Mouse (Mus musculus) left cerebral cortex, adult 11 months (tissue): ENCODE measurements around the gene Tmem132a.

Experiments
- DNase-seq: peaks from one replicate; pipeline ENCODE4 v3.0.0; 2022; ENCODE audit warnings: low spot score

Tmem132a gene

DNA sequence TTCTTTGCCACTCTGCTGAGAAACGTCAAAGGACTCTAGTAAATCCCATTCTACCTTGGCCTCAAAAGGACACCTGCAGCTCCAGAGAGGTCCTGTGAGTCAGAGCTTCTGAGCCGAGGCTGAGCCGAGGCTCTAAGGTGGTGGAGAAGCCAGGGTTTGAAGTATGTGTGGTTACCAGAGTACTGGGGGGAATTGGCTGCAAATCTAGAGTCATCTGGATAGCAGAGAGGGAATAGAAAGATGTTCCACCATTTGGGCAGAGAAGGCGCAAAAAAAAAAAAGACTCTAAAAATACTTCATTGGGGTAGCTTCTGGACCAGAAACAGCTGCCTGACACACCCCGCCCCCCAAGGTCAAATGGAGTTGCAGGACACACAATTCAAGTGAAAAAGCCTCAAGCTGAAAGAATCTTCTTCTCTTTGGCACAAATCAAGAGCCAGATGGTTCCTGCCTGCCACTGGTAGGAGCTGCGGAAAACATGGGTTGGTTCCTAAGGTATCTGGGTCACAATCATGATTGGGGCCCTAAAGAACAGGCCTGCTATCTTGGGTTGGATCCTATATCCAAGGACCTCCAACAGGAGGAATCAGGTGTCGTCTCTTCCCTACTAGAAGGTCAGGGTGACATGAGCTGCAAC lies 8.6 kb upstream of the Tmem132a start:
- DNase-seq, result no peak

DNA sequence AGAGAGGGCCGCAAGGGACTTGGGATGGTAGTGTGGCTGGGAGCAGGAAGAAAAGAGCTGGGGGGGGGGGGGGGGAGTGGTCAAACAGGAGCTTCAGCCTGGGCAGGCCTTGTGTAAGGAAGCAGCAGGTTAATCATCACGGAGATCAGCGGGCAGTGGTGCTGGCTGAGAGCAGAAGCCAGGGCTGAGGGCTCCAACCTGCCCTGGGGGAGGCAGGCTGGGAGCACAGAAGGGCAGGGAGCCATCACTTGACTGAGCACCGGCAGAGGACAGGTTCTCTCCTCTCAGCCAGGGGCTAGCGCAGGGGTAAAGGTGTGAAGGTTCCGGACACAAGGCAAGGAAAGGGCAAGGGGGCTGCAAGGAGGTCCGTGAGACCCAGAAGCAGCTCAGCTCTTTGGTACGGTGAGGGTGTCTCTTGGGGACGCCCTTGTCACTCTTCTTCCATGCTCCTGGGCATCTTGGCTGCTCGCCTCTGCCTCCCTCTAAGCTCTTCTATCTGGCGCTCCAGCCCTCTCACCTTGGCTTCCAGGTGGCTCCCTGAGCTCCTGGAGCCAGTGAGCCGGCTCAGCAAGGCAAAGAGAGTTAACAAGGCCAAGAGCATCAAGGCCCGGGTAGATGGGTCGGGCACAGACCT lies 1.7 kb upstream of the Tmem132a start:
- no peak for DNase-seq

DNA sequence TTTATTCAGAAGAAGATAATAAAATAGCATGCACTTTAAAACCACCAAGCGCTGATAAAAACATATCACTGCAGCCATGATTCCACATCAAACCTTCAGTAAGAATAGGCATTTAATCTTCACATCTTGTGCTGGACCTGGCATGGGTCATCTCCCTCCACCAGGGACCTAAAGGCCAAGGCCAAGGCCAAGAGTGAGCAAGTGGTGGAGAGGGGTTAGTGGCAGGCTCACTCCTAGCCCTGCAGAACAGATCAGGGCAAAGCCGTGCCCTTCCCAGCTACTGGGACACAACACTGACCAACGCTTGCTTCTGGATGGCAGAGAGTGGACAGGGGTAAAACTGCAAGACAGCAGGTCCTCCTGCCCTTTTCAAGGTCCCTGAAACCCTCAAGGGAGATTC lies 936 bp upstream of the Tmem132a start:
- no peak for DNase-seq

DNA sequence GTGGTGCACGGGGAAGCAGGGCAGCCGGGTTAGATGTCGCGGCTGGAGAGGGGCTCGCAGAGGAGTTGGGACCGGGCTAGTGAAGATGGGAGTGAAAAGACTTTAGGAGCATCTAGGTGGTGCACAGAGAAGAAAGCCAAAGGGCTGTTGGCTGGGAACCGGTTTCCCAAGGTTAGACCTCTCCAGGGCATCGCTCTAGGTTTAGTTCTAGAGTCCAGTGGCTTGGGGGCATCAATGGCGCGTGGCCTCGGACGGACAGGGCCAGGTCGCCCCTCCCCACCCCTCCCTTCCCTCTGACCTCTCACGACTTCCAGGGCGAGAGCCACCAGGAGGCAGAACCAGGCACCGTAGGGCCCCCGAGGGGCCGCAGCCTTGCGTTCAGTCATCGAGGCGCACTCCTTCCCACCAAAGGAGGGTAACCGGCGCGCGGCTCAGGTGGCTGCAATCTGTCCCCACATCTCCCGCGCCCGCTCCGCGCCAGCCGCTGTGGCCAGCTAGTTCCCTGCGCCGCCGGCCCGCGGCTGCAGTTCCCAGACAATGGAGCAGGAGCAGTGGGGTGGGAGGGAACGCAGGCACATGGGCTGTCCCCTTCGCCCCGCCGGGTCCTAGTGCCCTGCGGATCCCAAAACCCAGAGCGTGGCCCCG lies 377 bp downstream of the Tmem132a start:
- DNase-seq, result peak; percentile 77

DNA sequence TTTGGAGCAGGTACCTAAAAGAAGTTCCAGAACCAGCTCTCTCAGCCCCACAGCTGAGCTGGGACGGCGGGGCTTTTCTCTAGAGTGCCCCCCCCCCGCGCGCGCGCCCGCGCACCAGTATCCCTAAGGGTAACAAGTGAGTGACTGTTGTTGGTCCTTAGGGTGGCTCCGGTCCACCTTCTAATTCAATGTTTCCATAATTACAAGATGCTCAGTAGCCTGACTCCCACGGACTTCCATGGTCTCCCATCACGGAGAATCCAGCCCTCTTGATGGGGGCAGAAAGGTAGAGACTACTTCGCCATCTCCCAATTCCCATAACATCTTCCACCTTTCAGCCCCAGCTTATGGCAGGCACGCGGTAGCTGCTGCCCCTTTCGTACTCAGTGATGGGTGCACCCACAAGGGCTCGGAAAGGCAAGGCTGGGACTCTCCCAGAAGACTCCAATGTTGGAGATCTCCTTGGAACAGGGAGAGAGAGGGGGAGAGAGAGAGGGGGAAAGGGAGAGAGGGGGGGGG lies 1.1 kb downstream of the Tmem132a start:
- DNase-seq, result no peak

DNA sequence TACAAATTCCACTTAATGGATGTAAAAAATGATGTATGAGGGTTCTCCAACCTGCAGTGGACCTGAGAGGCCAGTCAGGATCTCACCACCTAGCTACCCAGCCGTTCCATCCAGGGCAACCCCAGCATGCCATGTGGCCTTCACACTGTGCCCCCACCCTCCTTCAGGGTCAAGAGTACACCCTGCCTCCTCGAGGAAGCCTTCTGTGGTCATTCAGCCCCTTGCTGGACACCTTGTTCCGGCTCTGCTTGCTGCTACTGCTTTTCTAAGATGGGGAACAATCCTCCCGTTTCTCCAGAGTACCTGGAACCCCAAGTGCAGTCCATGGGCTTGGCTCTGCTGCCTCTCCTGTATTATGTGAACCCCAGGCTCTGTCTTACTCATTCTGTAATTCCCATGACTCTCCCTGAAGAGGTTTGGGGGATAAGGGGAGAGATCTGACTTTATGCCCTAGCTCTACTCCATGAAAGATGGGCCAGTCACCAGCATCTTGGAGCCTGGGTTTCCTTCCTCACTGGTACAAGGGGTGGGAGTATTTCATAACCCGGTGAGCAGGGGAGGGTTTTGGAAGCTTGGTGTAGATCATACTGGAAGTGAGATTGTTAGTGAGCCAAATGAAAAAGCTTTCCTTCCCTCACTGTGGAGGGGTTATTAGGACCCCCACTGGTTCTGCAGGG lies 1.7 kb downstream of the Tmem132a start:
- no peak for DNase-seq

DNA sequence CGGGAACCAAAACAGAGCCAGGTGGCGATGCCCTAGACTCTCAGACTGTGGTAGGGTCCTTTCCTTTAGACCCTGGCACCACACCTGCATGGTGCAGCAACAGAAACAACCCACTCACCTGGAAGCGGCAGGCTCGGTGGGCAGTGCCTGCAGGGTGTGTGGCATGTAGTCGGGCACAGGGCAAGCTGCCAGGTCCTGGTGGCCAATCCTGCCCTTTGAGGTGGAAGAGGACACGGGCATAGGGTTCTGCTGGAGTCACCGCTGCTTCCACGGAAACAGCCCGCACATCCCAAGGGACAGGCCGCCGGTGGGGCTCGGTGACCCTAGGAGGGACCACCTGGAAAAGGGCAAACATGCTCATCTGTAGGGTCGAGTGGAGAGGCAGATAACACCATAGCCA lies 3.4 kb downstream of the Tmem132a start:
- no peak for DNase-seq

DNA sequence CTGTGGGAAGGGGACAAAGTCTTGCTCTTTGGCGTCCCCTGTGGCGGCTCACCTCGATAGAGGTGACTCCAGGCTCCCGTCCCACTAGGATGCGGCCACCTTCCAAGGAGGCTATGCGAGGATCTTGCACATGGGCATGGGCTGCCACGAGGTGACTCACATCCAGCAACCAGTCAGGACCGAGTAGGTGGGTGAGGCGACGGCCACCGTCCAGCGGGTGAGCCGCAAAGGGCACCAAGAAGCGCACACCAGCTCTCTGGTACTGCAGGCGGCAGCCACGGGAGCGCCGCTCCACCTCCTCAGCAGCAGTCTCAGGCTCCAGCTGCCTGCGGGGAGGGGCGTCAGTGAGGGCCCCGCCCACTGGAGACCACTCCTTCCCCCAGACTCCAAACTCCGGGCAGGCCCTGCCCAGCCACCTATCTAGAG lies 9.7 kb downstream of the Tmem132a start:
- DNase-seq, result no peak

DNA sequence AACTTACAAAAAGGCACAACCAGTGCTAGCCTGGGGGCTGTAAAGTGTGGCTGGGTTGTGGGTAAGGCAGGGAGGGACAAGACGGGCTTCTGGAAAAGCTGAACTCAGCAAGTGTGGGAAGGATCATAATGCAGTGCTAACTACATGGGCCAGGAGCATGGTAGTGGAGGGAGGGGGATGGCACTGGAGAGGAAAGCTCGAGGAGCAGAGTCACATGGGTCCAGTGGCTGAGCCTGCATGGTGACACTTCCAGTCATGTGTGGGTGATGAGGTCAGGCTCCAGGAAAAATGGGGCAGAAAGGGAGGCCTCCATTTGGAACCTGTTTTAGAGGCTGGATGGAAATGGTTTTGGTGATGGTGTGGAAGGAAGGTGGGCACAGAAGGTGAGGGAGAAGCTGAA lies 13.2 kb downstream of the Tmem132a start:
- no peak for DNase-seq

DNA sequence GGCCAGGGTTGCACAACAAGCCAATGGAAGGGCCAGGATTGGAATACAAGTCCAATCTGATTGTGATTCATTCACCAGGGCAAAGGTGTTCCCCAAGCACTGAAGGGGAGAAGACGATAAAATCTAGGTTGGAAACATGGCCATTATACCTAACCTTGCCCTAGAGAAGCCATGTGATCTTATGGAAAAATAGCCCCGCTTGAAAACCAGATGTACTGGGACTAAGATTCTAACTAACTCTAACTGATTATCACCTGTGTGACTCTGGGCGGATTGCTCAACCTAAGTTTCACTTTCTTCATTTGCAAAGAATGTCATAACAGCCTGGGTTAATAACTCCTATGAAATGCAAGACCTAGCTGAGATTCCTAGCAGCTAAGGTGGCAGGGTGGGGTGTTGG lies 14.3 kb downstream of the Tmem132a start:
- no peak for DNase-seq

DNA sequence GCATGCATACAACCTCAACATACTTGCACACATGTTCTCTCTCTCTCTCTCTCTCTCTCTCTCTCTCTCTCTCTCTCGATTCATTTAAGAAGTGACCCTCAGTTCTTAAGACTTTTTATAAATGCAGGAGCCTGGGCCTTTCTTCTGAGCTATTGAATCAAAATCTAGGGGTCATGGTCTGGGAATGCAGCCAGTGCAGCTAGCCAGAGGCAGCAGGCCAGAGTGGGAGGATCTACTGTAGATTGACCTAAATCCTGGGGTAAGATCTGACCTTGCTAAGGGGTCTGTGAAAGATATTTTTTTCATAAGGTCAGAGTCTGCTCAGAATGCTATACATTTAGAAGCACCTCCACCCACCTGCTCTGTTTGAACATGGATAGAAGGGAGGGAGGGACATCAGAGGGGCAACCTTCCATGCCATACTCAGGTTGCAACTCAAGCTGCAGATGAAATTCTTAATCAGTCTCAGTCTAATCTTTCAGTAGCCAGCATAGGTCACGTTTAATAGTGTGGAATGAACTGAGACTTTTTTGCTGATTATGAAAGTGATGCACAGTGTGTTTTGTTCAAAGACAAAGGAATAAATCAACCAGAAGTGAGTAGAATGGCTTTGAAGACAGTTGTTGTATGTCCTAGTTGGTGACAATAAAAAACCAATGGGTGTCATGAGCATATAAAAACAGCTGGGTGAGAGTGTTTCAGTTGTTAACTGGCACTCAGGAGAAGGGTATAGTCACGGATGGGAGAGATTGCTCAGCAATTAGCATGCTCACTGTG lies 22.2 kb downstream of the Tmem132a start:
- no peak for DNase-seq

DNA sequence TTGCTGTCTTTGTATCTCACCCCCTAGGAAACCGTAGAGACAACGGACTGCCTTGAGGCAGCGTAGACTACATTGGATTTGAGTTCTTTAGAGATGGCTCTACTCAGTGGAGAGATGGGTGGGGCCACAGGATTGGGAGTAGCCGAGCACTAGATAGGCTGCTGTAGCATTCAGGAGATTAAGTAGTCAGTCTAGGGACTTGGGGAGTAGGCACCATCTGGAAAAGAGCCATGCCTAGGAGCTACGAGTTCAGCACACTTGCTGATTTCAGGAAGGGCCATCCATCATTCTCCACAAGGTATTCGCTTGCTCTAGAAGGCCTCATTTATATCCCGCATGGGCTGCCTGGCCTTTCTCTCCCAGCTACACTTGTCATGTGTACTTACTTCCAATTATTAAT lies 23.6 kb downstream of the Tmem132a start:
- DNase-seq, result no peak

DNA sequence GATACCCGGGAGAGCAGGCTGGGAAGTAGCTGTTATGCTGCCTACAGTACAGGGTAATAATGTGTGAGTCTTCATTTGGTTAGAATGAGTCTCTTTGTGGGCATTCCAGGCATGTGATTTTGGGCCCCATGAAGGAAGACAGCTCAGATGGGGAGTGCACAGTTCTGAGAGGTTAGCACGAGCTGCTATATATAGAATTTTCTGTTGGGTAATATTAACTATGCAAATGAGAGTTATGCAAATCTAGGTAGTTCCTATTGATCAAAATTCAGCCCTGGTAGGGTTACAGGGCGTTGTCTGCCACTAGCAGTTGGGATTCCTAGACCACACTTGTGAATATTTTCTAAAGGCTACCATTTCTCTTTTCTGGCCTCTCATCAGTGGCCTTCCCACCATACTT lies 24.3 kb downstream of the Tmem132a start:
- DNase-seq, result no peak

DNA sequence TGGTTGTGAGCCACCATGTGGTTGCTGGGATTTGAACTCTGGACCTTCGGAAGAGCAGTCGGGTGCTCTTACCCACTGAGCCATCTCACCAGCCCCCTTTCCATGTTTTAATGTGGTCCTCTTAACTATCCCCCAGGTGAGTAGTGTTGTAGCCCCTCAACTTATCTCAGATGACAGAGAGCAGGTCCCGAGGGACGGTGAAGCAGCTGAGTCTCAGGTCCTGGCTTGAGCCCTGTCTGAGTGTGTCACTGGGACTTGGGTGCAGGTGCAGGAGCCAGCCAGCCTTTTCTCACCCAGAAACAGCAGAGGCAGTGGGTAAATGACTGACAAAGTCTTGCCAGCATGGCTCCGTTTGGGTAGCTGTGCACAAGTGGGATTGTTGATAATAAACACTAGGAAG lies 25.5 kb downstream of the Tmem132a start:
- DNase-seq, result no peak

DNA sequence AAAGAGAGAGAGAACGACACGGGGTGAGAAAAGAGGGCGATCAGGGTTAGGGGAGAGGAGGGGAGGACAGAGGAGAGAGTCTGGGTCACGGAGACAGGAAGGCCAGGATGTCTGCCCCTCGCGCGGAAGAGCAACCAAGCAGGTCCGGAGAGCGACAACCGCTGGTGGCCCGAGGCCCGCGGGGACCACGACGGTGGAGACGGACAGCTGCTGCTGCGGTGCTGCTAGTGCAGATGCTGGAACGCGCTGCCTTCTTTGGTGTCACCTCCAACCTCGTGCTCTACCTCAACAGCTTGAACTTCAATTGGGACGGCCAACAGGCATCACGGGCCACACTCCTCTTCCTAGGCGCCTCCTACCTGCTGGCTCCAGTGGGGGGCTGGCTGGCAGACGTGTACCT lies 26.8 kb downstream of the Tmem132a start:
- DNase-seq, result no peak

DNA sequence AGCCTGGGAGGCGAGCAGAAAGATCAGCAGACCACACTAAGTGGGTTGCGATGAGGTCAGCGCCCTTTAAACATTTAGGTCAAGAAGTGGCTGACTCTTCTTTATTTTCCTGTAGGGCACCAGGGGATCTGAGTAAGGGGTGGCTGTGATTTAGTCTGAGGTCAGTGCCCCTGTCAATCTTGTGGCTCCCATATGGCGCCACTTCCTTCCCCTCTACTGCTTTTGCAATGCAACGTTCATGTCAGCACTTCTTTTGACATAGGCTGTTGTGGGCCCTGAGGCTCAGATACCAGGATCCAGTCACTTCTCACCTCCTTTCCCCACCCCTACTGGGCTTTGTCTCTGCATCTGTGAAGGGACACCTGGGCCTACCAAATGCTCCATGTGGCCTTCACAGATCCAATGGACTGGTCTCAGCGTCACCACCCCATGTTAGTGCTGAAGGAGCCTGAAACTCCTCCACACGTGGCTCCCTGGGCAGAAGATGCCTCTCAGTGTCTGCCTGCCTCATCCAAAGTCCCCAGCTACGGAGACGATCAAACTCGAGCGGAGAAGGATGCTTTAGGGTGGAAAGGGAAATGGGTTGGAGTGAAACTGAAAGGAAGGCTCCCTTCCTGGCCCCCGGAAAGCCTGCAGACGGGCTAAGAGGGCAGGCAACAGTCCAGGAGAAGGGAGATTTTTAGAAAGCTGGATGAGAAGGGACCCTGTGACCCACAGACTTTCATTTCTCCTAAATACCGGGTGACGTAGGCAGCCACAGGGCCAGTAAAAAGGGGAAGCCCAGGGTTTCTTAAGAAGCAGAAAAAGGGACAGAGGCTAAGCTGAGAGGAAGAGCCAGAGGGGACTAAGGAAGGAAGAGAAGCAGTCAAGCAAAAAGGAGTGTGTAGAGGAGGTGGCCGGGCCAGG lies 27.8 kb downstream of the Tmem132a start:
- no peak for DNase-seq

DNA sequence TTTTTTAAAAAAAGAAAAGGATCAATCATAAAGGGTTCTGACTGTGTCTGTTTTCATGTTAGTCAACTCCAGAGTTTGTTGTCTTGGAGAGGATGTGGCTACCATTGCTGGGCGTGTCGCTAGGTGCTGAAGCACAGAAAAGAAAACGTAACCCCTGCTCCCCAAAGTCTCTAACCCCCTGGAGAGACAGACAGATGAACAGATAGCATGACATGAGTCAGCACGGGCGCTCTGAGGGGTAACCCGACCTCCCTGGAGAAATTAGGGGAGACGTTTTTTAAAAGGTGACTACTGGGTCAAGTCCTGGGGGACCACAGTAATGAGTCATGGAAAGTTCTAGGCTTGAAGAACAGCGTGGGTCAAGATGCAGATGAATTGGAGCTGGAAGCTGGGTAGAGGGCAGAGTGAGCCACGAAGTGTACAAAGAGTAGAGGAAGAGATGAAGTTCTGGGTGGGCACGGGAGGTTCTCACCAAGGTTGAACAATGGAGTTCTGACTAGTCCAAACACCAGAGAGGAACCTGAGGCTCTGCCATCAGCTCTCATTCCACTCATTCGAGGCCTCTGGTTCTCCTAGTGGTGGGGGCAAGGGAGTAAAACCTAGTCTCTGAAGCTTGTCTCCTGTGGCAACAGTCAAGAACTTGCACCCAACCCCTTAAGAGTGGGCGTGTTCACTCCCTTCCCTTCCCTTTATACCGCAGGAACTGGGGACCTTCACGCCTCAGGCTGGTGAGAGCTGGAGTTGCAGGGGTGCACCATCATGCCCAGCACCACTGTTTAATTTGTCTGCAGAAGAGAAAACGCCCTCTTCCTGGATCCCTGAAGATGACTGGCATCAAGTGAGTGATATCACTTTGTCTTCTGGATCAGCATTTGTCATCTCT lies 30.5 kb downstream of the Tmem132a start, which contains the start of gene Slc15a3:
Gene Slc15a3, plus strand, starts transcription at position 718 of the 883 bp plus-strand sequence.
- no peak for DNase-seq

DNA sequence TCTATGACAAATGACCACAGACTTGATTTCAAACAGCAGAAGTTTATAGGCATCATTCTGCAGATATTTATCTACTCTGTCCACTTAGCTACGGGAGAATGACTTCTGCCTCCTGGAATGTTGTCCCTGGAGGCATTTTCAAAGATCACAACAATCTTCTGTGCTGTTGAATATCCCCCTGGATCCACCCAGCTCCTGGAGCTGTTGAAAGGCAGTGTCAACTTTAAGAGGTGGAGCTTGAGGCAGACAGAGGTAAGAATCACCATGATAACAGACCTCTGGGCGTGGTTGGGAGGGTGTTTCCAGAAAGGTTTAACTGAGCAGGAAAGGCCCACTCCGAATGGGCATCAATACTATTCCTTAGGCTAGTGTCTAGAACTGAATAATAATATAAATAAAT lies 34.1 kb downstream of the Tmem132a start:
- no peak for DNase-seq

DNA sequence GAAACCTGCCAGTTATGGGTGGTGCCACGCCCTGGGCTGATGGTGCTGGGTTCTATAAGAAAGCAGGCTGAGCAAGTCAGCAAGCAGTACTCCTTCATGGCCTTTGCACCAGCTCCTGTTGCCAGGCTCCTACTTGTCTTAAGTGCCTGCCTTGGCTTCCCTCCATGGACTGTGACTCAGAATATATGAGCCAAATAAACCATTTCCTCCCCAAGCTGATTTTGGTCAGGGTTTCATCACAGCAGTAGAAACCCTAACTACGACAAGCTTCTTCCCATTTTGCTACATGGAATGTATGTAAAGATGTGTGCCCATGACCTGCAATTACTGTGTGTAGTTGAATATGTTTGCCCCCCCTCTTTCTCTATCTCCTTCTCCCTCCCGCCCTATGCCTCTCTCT lies 36.1 kb downstream of the Tmem132a start:
- DNase-seq, result no peak

DNA sequence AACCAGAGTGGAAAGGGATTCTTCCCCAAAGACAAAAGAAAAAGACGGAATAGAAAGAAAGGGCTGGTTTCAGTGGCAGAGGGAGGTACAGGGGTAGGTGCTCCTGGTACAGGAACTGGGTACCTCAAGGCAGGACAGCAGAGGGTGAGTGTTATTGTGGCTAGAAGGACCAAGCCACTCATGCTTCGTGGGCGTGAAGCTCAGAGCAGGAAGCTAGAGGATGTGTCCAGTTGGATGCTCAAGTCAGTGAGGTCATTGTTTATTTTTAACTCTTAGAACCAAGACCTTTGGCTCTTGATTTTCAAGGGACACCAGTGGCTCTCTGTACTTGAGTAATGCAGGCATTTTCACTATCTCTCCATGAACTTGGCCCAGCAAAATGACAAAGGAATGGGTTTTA lies 37.7 kb downstream of the Tmem132a start:
- no peak for DNase-seq
